Mouse (Mus musculus) ES-E14 (cell line): ENCODE results near the gene Dnah6. TPM values are rescaled to one million over a fixed set of nuclear protein-coding genes. Genes with fewer than 3 reads are reported as not detected.

Source experiments
- DNase-seq: peaks from one replicate; pipeline ENCODE4 v3.0.0-alpha.2; 2013; ENCODE audit warnings: low read depth, low spot score
- H3K27ac ChIP-seq: 2 replicates; pipeline ENCODE4 v1.5.1; 2012; ENCODE audit warnings: low read depth, mild to moderate bottlenecking, low read length, moderate library complexity, mixed read lengths; ENCODE audit not compliant: poor library complexity, insufficient read depth, severe bottlenecking
- H3K36me3 ChIP-seq: 2 replicates; pipeline ENCODE4 v1.6.1; 2012; ENCODE audit warnings: mild to moderate bottlenecking, low read length, moderate library complexity, mixed read lengths; ENCODE audit not compliant: control insufficient read depth, poor library complexity, insufficient read depth, severe bottlenecking
- H3K4me1 ChIP-seq, 2 experiments: fragments of 150-350 bp in 1 of 2; sonication (generic) in 1 of 2; 2 replicates each; pipeline ENCODE4 v1.6.1; 2012; ENCODE audit warnings: low read length in 2 of 2, mild to moderate bottlenecking in 1 of 2, mixed read lengths in 1 of 2; ENCODE audit not compliant: control insufficient read depth in 2 of 2, insufficient read depth in 2 of 2, poor library complexity in 1 of 2
- H3K4me3 ChIP-seq, 2 experiments: fragments of 150-350 bp in 1 of 2; sonication (generic) in 1 of 2; 2 replicates each; pipeline ENCODE4 v1.5.1; 2012; ENCODE audit warnings: low read length in 2 of 2, low read depth in 1 of 2, mild to moderate bottlenecking in 1 of 2, mixed read lengths in 1 of 2; ENCODE audit not compliant: insufficient read depth in 1 of 2, poor library complexity in 1 of 2, severe bottlenecking in 1 of 2
- H3K9ac ChIP-seq: 2 replicates; pipeline ENCODE4 v1.6.1; 2012; ENCODE audit warnings: low read depth, mild to moderate bottlenecking, low read length, mixed read lengths; ENCODE audit not compliant: poor library complexity, insufficient read depth, severe bottlenecking
- H3K9me3 ChIP-seq: fragments of 150-350 bp; sonication (generic); 2 replicates; pipeline ENCODE4 v1.6.1; 2012; ENCODE audit warnings: low read depth, mild to moderate bottlenecking, low read length; ENCODE audit not compliant: control insufficient read depth, insufficient read depth
- CHD2 ChIP-seq: IDR thresholded peaks from 2 replicates; pipeline ENCODE4 v1.6.1; 2014; ENCODE audit warnings: mild to moderate bottlenecking, low read depth, low read length, inconsistent platforms
- HCFC1 ChIP-seq: IDR thresholded peaks from 2 replicates; pipeline ENCODE4 v1.6.1; 2012; ENCODE audit warnings: low read length, inconsistent platforms, borderline replicate concordance; ENCODE audit not compliant: insufficient read depth
- MAFK ChIP-seq: IDR thresholded peaks from 2 replicates; pipeline ENCODE4 v1.6.1; 2014; ENCODE audit warnings: mild to moderate bottlenecking, low read depth, low read length, inconsistent platforms; ENCODE audit not compliant: insufficient read depth
- ZC3H11A ChIP-seq: IDR thresholded peaks from 2 replicates; pipeline ENCODE4 v1.6.1; 2012; ENCODE audit warnings: low read depth, mild to moderate bottlenecking, inconsistent platforms, low read length, borderline replicate concordance
- ZNF384 ChIP-seq: IDR thresholded peaks from 2 replicates; pipeline ENCODE4 v1.6.1; 2012; ENCODE audit warnings: low read depth, low read length, inconsistent platforms
- in situ Hi-C, 2 experiments: fragments of 600-800 bp; cut with MboI; formaldehyde crosslinking; loops; one replicate each; pipeline ENCODE4 v1.15.1; 2025; ENCODE audit warnings: low sequenced_read_pairs in 2 of 2, inconsistent platforms in 1 of 2; ENCODE audit not compliant: unreplicated experiment in 2 of 2
- total RNA-seq: library from RNA; depleted of rRNA; stranded (reverse); fragments of 300-350 nt; gene quantifications from 2 replicates; pipeline ENCODE4 v1.2.3, GENCODE M21; 2012

Gene Dnah6
- total RNA-seq, 1 experiment: 0.54 TPM

DNA sequence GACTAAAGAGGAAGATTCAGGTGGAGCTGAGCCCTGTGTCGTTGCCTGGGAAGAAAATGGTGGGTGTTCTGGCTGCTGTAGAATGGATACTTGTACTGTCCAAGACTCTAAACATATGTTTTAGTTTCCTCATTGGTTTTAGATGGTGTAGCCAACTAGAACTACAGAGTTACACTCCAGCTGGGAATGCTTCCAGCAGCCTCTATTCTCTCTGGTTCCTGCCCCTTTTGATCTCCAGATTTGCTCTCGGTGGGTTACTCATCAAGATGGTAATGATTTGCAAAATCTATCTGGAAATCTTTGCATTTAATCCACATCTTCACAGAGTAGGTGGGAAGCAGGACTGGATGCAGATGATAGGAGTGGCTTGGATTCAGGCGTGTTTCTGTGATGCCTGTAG, 80.6 kb downstream of the Dnah6 start:
- TF ChIP-seq ZNF384 (no peak), ZC3H11A (no peak), HCFC1 (no peak), CHD2 (no peak), MAFK (no peak)
- no peak overlapping the region for H3K4me3 ChIP-seq
- H3K36me3 ChIP-seq: no peaks in the 10 kb centered on the region
- H3K27ac ChIP-seq: no peak overlapping the region
- H3K9me3 ChIP-seq: no peaks in the 10 kb centered on the region
- H3K9ac ChIP-seq: no peak overlapping the region
- no peak for DNase-seq
- in situ Hi-C loops: no loop called here
- no peaks in the 10 kb centered on the region for H3K4me1 ChIP-seq

DNA sequence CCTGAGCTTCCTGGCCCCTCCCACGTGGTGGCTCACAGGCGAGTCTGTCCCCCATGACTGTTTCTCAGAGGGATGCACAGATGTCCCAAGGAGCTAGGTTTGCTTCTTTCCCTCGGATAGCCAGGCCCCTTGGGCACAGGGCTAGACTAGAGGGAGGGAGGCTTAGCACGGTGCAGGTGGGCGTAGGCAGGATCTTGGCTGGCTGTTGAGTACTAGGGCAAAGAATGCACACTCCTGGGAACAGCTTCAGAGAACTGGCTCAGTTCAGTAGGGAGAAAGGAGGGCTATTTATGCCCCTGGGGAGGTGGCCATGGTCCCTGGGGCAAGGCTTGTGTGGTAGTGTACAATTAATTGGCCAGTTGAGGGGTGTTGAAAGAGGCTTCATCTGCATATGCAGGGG, 88.7 kb downstream of the Dnah6 start:
- Histone ChIP-seq H3K4me3 (no peak overlapping the region), H3K9me3 (no peaks in the 10 kb centered on the region), H3K9ac (no peak overlapping the region), H3K36me3 (no peaks in the 10 kb centered on the region), H3K4me1 (no peaks in the 10 kb centered on the region), H3K27ac (no peak overlapping the region)
- in situ Hi-C loops: no loop called here
- DNase-seq: no peak
- TF ChIP-seq CHD2 (no peak), ZC3H11A (no peak)

DNA sequence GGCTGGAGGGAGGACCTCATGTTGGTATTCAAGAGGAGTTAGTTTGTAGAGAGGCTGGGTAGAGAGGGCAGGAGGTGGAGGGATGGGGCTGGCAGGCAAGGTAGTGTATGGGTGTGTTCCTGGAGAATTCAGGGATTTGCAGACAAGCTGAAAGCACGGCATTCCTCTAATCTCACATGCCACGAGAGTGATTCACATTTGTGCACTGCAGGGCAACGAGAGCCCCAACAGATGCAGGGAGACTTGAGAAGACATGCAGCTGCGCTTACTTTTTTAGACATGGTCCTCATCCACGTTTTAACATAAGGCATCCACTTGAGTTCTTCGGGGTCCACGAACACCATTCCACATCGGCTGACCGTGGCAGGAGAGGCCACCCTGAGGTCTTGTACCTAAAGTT, 93.9 kb downstream of the Dnah6 start:
- H3K9me3 ChIP-seq: no peaks in the 10 kb centered on the region
- H3K4me3 ChIP-seq: no peak overlapping the region
- in situ Hi-C loops: no loop called here
- no peak overlapping the region for H3K9ac ChIP-seq
- no peaks in the 10 kb centered on the region for H3K4me1 ChIP-seq
- no peaks in the 10 kb centered on the region for H3K36me3 ChIP-seq
- no peak for DNase-seq
- TF ChIP-seq ZC3H11A: no peak
- TF ChIP-seq MAFK: no peak
- no peak for TF ChIP-seq CHD2
- no peak for TF ChIP-seq HCFC1
- TF ChIP-seq ZNF384: no peak
- no peak overlapping the region for H3K27ac ChIP-seq

DNA sequence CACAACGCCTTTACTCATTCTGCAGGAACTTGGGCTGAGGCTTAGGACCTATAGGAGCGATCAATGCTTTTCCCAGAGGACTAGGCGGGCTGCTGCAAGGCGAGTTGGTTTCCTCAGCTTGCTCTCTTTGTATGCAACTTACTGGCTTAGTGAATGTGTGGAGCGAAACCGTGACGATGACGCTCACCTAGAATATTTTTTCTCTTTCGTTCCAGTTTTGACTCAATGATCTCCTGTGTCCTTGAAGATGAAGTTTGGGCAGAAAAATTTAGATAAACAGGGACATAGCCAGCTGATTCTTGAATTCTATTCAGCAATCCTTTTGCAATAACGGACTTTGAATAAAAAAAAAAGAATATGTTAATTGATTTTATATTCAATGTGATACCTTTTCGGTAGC, 101.1 kb downstream of the Dnah6 start:
- no peak overlapping the region for H3K9ac ChIP-seq
- no peaks in the 10 kb centered on the region for H3K9me3 ChIP-seq
- in situ Hi-C loops: no loop called here
- H3K4me3 ChIP-seq: no peak overlapping the region
- no peak for DNase-seq
- H3K4me1 ChIP-seq: no peaks in the 10 kb centered on the region
- H3K27ac ChIP-seq: no peak overlapping the region
- no peaks in the 10 kb centered on the region for H3K36me3 ChIP-seq
- TF ChIP-seq ZNF384 (no peak), MAFK (no peak), HCFC1 (no peak), CHD2 (no peak), ZC3H11A (no peak)

DNA sequence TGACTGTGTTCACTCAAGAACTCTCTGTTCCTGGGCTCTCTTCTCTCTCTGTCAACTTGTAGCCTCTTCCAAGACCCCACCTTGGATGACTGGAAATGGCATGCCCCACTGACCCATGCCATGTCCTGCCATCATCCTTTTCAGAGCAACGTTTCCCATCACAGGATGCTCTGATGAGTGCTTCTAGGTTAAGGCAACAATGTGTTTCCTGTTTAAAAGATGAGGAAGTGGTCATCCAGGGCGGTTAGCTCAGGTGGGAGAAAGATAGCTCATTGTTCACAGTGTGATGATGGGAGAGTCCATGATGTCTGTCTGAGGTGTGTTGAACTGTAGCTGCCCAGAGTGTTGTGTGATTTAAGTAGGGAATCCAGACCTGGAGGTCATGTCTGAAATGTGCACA, 107.6 kb downstream of the Dnah6 start:
- H3K4me3 ChIP-seq: no peak overlapping the region
- no peak for DNase-seq
- no peaks in the 10 kb centered on the region for H3K9me3 ChIP-seq
- H3K27ac ChIP-seq: no peak overlapping the region
- no peaks in the 10 kb centered on the region for H3K4me1 ChIP-seq
- in situ Hi-C loops: no loop called here
- no peak overlapping the region for H3K9ac ChIP-seq
- TF ChIP-seq CHD2: no peak
- no peak for TF ChIP-seq MAFK
- no peak for TF ChIP-seq ZC3H11A
- no peak for TF ChIP-seq ZNF384
- no peak for TF ChIP-seq HCFC1
- no peaks in the 10 kb centered on the region for H3K36me3 ChIP-seq
